Comparison of ENCODE assay signal across 1 mouse cellular context in the genomic region with DNA sequence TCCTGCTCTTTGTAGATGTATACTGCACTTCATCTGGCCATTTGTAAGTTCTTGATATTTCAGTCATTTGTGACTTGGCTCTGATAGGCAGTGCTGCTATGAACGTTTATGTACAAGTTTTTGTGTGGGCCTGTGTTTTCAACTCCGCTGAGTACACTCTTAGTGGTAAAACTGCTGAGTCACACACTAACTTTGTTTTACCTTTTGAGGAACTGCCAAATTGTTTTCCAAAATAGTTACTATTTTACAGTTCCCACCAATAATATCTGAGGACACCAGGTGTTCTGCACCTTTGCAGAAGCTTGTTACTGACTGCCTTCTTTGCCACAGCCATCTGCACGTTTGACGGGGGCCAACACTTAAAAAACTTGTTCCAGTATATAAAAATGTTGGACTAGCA.
TF ChIP-seq lines count a peak whose summit lies in the region.

No protein-coding gene starts in this region.

TF ChIP-seq in ES-E14, 5 proteins besides CTCF, POLR2A, EP300 and RAD21:
- TF ChIP-seq ZNF384 (IDR thresholded peaks at IDR 0.05; ENCODE audit: low read depth, low read length) (no peak), MAFK (IDR thresholded peaks at IDR 0.05; ENCODE audit: insufficient read depth, low read depth, low read length) (peak; percentile 43; the same call in 1 of the 2 replicates)
TF ChIP-seq in ES-E14: peak in this region for 1.
